Mouse (Mus musculus): Measurements from ENCODE around the gene Nr1h3. TPM values are rescaled to one million over a fixed set of nuclear protein-coding genes. Genes with fewer than 3 reads are reported as not detected.
A peak's percentile ranks its signal among the peaks of the same experiment; 100 is the strongest.

Nr1h3 gene
- polyA plus RNA-seq, 1 experiment from 2014 or later = 2.6 TPM

- 52% methylated on average over 4 of the region's 4 CpGs for WGBS
- Histone ChIP-seq H3K27me3 (ENCODE audit: control insufficient read depth, insufficient read depth, low read length) (no peaks in the 10 kb centered on the region), H3K4me3 (ENCODE audit: control insufficient read depth in 1 of 2, insufficient read depth in 1 of 2, low read depth in 1 of 2, low read length in 2 of 2) (no peak overlapping the region), H3K4me1 (ENCODE audit: control insufficient read depth in 2 of 2, insufficient read depth in 2 of 2, low read length in 2 of 2) (no peaks in the 10 kb centered on the region), H3K9me3 (ENCODE audit: control insufficient read depth, low read length) (no peaks in the 10 kb centered on the region), H3K4me2 (ENCODE audit: low read length) (no peak overlapping the region), H3K36me3 (ENCODE audit: control insufficient read depth, insufficient read depth, low read length) (peaks cover 8% of the 10 kb centered on the region; the same call in 1 of the 2 replicates), H3K27ac (replicated peaks in 1 of 2; ENCODE audit: control insufficient read depth in 1 of 2, insufficient read depth in 1 of 2, low read depth in 2 of 2, low read length in 2 of 2) (no peak overlapping the region), H3K9ac (ENCODE audit: low read length) (no peak overlapping the region)
- no peak for ATAC-seq (ENCODE audit: insufficient number of reproducible peaks, insufficient read depth, low FRiP score, low read depth)
Observed at GRCm38 (mm10) chr2:91175490-91175889, 27.1 kb downstream of the Nr1h3 start.

- H3K9me3 ChIP-seq (ENCODE audit: control insufficient read depth, low read length) = no peaks in the 10 kb centered on the region
- no peak overlapping the region for H3K4me2 ChIP-seq (ENCODE audit: low read length)
- no peak overlapping the region for H3K4me3 ChIP-seq (ENCODE audit: control insufficient read depth in 1 of 2, insufficient read depth in 1 of 2, low read depth in 1 of 2, low read length in 2 of 2)
- no peak overlapping the region for H3K9ac ChIP-seq (ENCODE audit: low read length)
- ATAC-seq (ENCODE audit: insufficient number of reproducible peaks, insufficient read depth, low FRiP score, low read depth) = no peak
- H3K4me1 ChIP-seq (ENCODE audit: control insufficient read depth in 2 of 2, insufficient read depth in 2 of 2, low read length in 2 of 2) = peaks cover 3 to 4% of the 10 kb centered on the region in 2 experiments; a peak in 2 of 4 replicates
- WGBS = 68% methylated on average over 25 of the region's 25 CpGs
- H3K27ac ChIP-seq (replicated peaks in 1 of 2; ENCODE audit: control insufficient read depth in 1 of 2, insufficient read depth in 1 of 2, low read depth in 2 of 2, low read length in 2 of 2) = no peak overlapping the region
- peaks cover 22% of the 10 kb centered on the region for H3K36me3 ChIP-seq (ENCODE audit: control insufficient read depth, insufficient read depth, low read length)
- no peaks in the 10 kb centered on the region for H3K27me3 ChIP-seq (ENCODE audit: control insufficient read depth, insufficient read depth, low read length)
Observed at GRCm38 (mm10) chr2:91169587-91170322, 32.9 kb downstream of the Nr1h3 start.

- Histone ChIP-seq H3K4me1 (ENCODE audit: control insufficient read depth in 2 of 2, insufficient read depth in 2 of 2, low read length in 2 of 2) (peaks cover 3 to 4% of the 10 kb centered on the region in 2 experiments; a peak in 2 of 4 replicates), H3K4me3 (ENCODE audit: control insufficient read depth in 1 of 2, insufficient read depth in 1 of 2, low read depth in 1 of 2, low read length in 2 of 2) (no peak overlapping the region), H3K27ac (replicated peaks in 1 of 2; ENCODE audit: control insufficient read depth in 1 of 2, insufficient read depth in 1 of 2, low read depth in 2 of 2, low read length in 2 of 2) (no peak overlapping the region), H3K4me2 (ENCODE audit: low read length) (no peak overlapping the region), H3K9ac (ENCODE audit: low read length) (no peak overlapping the region), H3K27me3 (ENCODE audit: control insufficient read depth, insufficient read depth, low read length) (no peaks in the 10 kb centered on the region), H3K36me3 (ENCODE audit: control insufficient read depth, insufficient read depth, low read length) (peaks cover 24% of the 10 kb centered on the region), H3K9me3 (ENCODE audit: control insufficient read depth, low read length) (no peaks in the 10 kb centered on the region)
- ATAC-seq (ENCODE audit: insufficient number of reproducible peaks, insufficient read depth, low FRiP score, low read depth) = no peak
- 60% methylated on average over 4 of the region's 4 CpGs for WGBS
Observed at GRCm38 (mm10) chr2:91167629-91168028, 35.0 kb downstream of the Nr1h3 start.

GRCm38 (mm10) chr2:91164991-91165390 is 37.6 kb downstream of the Nr1h3 start:
- ATAC-seq (ENCODE audit: insufficient number of reproducible peaks, insufficient read depth, low FRiP score, low read depth) = no peak
- 28% methylated on average over 6 of the region's 6 CpGs for WGBS
- Histone ChIP-seq H3K36me3 (ENCODE audit: control insufficient read depth, insufficient read depth, low read length) (peaks cover 24% of the 10 kb centered on the region), H3K4me2 (ENCODE audit: low read length) (no peak overlapping the region), H3K27me3 (ENCODE audit: control insufficient read depth, insufficient read depth, low read length) (no peaks in the 10 kb centered on the region), H3K9ac (ENCODE audit: low read length) (no peak overlapping the region), H3K27ac (replicated peaks in 1 of 2; ENCODE audit: control insufficient read depth in 1 of 2, insufficient read depth in 1 of 2, low read depth in 2 of 2, low read length in 2 of 2) (no peak overlapping the region), H3K9me3 (ENCODE audit: control insufficient read depth, low read length) (no peaks in the 10 kb centered on the region), H3K4me3 (ENCODE audit: control insufficient read depth in 1 of 2, insufficient read depth in 1 of 2, low read depth in 1 of 2, low read length in 2 of 2) (no peak overlapping the region), H3K4me1 (ENCODE audit: control insufficient read depth in 2 of 2, insufficient read depth in 2 of 2, low read length in 2 of 2) (peaks cover 10 to 15% of the 10 kb centered on the region in 2 experiments)

- Histone ChIP-seq H3K4me3 (ENCODE audit: control insufficient read depth in 1 of 2, insufficient read depth in 1 of 2, low read depth in 1 of 2, low read length in 2 of 2) (no peak overlapping the region), H3K36me3 (ENCODE audit: control insufficient read depth, insufficient read depth, low read length) (peaks cover 16% of the 10 kb centered on the region), H3K9ac (ENCODE audit: low read length) (no peak overlapping the region), H3K27me3 (ENCODE audit: control insufficient read depth, insufficient read depth, low read length) (no peaks in the 10 kb centered on the region), H3K4me2 (ENCODE audit: low read length) (no peak overlapping the region), H3K4me1 (ENCODE audit: control insufficient read depth in 2 of 2, insufficient read depth in 2 of 2, low read length in 2 of 2) (peaks cover 14 to 20% of the 10 kb centered on the region in 2 experiments), H3K9me3 (ENCODE audit: control insufficient read depth, low read length) (no peaks in the 10 kb centered on the region), H3K27ac (replicated peaks in 1 of 2; ENCODE audit: control insufficient read depth in 1 of 2, insufficient read depth in 1 of 2, low read depth in 2 of 2, low read length in 2 of 2) (no peak overlapping the region)
- no peak for ATAC-seq (ENCODE audit: insufficient number of reproducible peaks, insufficient read depth, low FRiP score, low read depth)
- WGBS = 88% methylated on average over 5 of the region's 5 CpGs
Observed at GRCm38 (mm10) chr2:91163532-91163931, 39.1 kb downstream of the Nr1h3 start.

- peaks cover 14 to 20% of the 10 kb centered on the region in 2 experiments for H3K4me1 ChIP-seq (ENCODE audit: control insufficient read depth in 2 of 2, insufficient read depth in 2 of 2, low read length in 2 of 2)
- WGBS = 83% methylated on average over 4 of the region's 4 CpGs
- H3K4me3 ChIP-seq (ENCODE audit: control insufficient read depth in 1 of 2, insufficient read depth in 1 of 2, low read depth in 1 of 2, low read length in 2 of 2) = no peak overlapping the region
- no peak overlapping the region for H3K9ac ChIP-seq (ENCODE audit: low read length)
- no peaks in the 10 kb centered on the region for H3K9me3 ChIP-seq (ENCODE audit: control insufficient read depth, low read length)
- peaks cover 16% of the 10 kb centered on the region for H3K36me3 ChIP-seq (ENCODE audit: control insufficient read depth, insufficient read depth, low read length)
- no peak overlapping the region for H3K4me2 ChIP-seq (ENCODE audit: low read length)
- no peak for ATAC-seq (ENCODE audit: insufficient number of reproducible peaks, insufficient read depth, low FRiP score, low read depth)
- H3K27me3 ChIP-seq (ENCODE audit: control insufficient read depth, insufficient read depth, low read length) = no peaks in the 10 kb centered on the region
- no peak overlapping the region for H3K27ac ChIP-seq (replicated peaks in 1 of 2; ENCODE audit: control insufficient read depth in 1 of 2, insufficient read depth in 1 of 2, low read depth in 2 of 2, low read length in 2 of 2)
Observed at GRCm38 (mm10) chr2:91162952-91163351, 39.7 kb downstream of the Nr1h3 start.

- H3K4me1 ChIP-seq (ENCODE audit: control insufficient read depth in 2 of 2, insufficient read depth in 2 of 2, low read length in 2 of 2) = peaks cover 14 to 20% of the 10 kb centered on the region in 2 experiments
- 33% methylated on average over 6 of the region's 6 CpGs for WGBS
- ATAC-seq (ENCODE audit: insufficient number of reproducible peaks, insufficient read depth, low FRiP score, low read depth) = no peak
Observed at GRCm38 (mm10) chr2:91160591-91160990, 42.0 kb downstream of the Nr1h3 start.

More at GRCm38 (mm10) chr2:91160591-91160990, 42.0 kb downstream of the Nr1h3 start:
- Histone ChIP-seq H3K4me2 (ENCODE audit: low read length) (no peak overlapping the region), H3K4me3 (ENCODE audit: control insufficient read depth in 1 of 2, insufficient read depth in 1 of 2, low read depth in 1 of 2, low read length in 2 of 2) (no peak overlapping the region), H3K27ac (replicated peaks in 1 of 2; ENCODE audit: control insufficient read depth in 1 of 2, insufficient read depth in 1 of 2, low read depth in 2 of 2, low read length in 2 of 2) (peak overlapping the region; percentile 6 to 46; a peak in 3 of 4 replicates), H3K9ac (ENCODE audit: low read length) (no peak overlapping the region), H3K36me3 (ENCODE audit: control insufficient read depth, insufficient read depth, low read length) (0 out of 2 replicates have a peak, but pooled peaks cover 6% of the 10 kb centered on the region), H3K27me3 (ENCODE audit: control insufficient read depth, insufficient read depth, low read length) (no peaks in the 10 kb centered on the region), H3K9me3 (ENCODE audit: control insufficient read depth, low read length) (no peaks in the 10 kb centered on the region)
